Mouse (Mus musculus): ENCODE measurements at regions not wholly inside any gene's neighbourhood (a gene's known extent, or its start where the extent isn't known, plus 50 kb on each side); places are given as distances from the start of the nearest gene placed in this dataset.
"Not testable (repeated sequence)": the region's sequence is repeated elsewhere in the genome, so short reads cannot be mapped to it uniquely, and the experiment has no call there.

GRCm38 (mm10) chr15:3878429-3878828 is 100.9 kb downstream of the Fbxo4 start:
- in situ Hi-C loops (cut with MboI; ENCODE audit: low pct_ligation_motif_present, low pct_unique_long_range_greater_than_20kb, low sequenced_read_pairs) (no loop called here), dilution Hi-C loops (cut with MboI; ENCODE audit: extremely low pct_ligation_motif_present, extremely low pct_unique_long_range_greater_than_20kb, low sequenced_read_pairs) (no loop called here)
- Histone ChIP-seq H3K27me3 (replicated peaks) (no peaks in the 10 kb centered on the region), H3K9me3 (replicated peaks; ENCODE audit: low read length) (no peaks in the 10 kb centered on the region), H3K27ac (ENCODE audit: insufficient read depth, low read depth) (no peak overlapping the region), H3K4me2 (ENCODE audit: insufficient read depth, low read depth, poor library complexity, severe bottlenecking) (no peak overlapping the region), H3K4me3 (replicated peaks in 1 of 3; ENCODE audit: low read depth in 2 of 3, low read length in 2 of 3, poor library complexity in 1 of 3) (no peak overlapping the region), H3K4me1 (ENCODE audit: control insufficient read depth in 1 of 2, insufficient read depth in 2 of 2) (no peaks in the 10 kb centered on the region), H3K79me2 (replicated peaks; ENCODE audit: control insufficient read depth, extremely low read depth, insufficient read depth, poor library complexity, severe bottlenecking) (no peaks in the 10 kb centered on the region), H3K9ac (ENCODE audit: insufficient read depth, low read depth) (no peak overlapping the region), H3K36me3 (replicated peaks in 1 of 2; ENCODE audit: control insufficient read depth in 1 of 2, insufficient read depth in 1 of 2, low read length in 1 of 2) (no peaks in the 10 kb centered on the region)
- TF ChIP-seq CHD2 (IDR thresholded peaks at IDR 0.05; ENCODE audit: low read length) (no peak), MEF2A (IDR thresholded peaks at IDR 0.05; ENCODE audit: borderline replicate concordance, low read depth, low read length) (no peak), NELFE (IDR thresholded peaks at IDR 0.05; ENCODE audit: low read depth, low read length) (no peak), MAX (IDR thresholded peaks at IDR 0.05; ENCODE audit: low read length) (no peak), POLR2AphosphoS2 (IDR thresholded peaks at IDR 0.05; ENCODE audit: low read depth, low read length) (no peak), E2F4 (IDR thresholded peaks at IDR 0.05; ENCODE audit: insufficient replicate concordance, low read depth, low read length) (no peak), HCFC1 (IDR thresholded peaks at IDR 0.05; ENCODE audit: low read depth, low read length) (no peak), ZMIZ1 (IDR thresholded peaks at IDR 0.05; ENCODE audit: low read depth, low read length) (no peak), MAZ (IDR thresholded peaks at IDR 0.05; ENCODE audit: low read depth, low read length) (no peak), BHLHE40 (IDR thresholded peaks at IDR 0.05; ENCODE audit: low read depth, low read length) (no peak), MAFK (IDR thresholded peaks at IDR 0.05; ENCODE audit: insufficient replicate concordance, low read length) (no peak), ELF1 (IDR thresholded peaks at IDR 0.05; ENCODE audit: low read depth, low read length) (no peak), POLR2A (IDR thresholded peaks at IDR 0.05; ENCODE audit: low read depth, low read length) (no peak), EP300 (IDR thresholded peaks at IDR 0.05; ENCODE audit: low read length) (no peak), JUN (IDR thresholded peaks at IDR 0.05; ENCODE audit: insufficient read depth, low read depth, low read length) (no peak)
- DNase-seq (ENCODE audit: extremely low read depth): no peak

GRCm38 (mm10) chr15:3877506-3877905 is 101.9 kb downstream of the Fbxo4 start:
- Histone ChIP-seq H3K9me3 (replicated peaks; ENCODE audit: low read length) (no peaks in the 10 kb centered on the region), H3K27ac (ENCODE audit: insufficient read depth, low read depth) (no peak overlapping the region), H3K79me2 (replicated peaks; ENCODE audit: control insufficient read depth, extremely low read depth, insufficient read depth, poor library complexity, severe bottlenecking) (no peaks in the 10 kb centered on the region), H3K4me1 (ENCODE audit: control insufficient read depth in 1 of 2, insufficient read depth in 2 of 2) (no peaks in the 10 kb centered on the region), H3K4me3 (replicated peaks in 1 of 3; ENCODE audit: low read depth in 2 of 3, low read length in 2 of 3, poor library complexity in 1 of 3) (no peak overlapping the region), H3K4me2 (ENCODE audit: insufficient read depth, low read depth, poor library complexity, severe bottlenecking) (no peak overlapping the region), H3K9ac (ENCODE audit: insufficient read depth, low read depth) (no peak overlapping the region), H3K36me3 (replicated peaks in 1 of 2; ENCODE audit: control insufficient read depth in 1 of 2, insufficient read depth in 1 of 2, low read length in 1 of 2) (no peaks in the 10 kb centered on the region), H3K27me3 (replicated peaks) (no peaks in the 10 kb centered on the region)
- DNase-seq (ENCODE audit: extremely low read depth): no peak
- in situ Hi-C loops (cut with MboI; ENCODE audit: low pct_ligation_motif_present, low pct_unique_long_range_greater_than_20kb, low sequenced_read_pairs) (no loop called here), dilution Hi-C loops (cut with MboI; ENCODE audit: extremely low pct_ligation_motif_present, extremely low pct_unique_long_range_greater_than_20kb, low sequenced_read_pairs) (no loop called here)
- no peak for TF ChIP-seq ZKSCAN1 (IDR thresholded peaks at IDR 0.05; ENCODE audit: borderline replicate concordance, low read depth, low read length)
- no peak for TF ChIP-seq ELF1 (IDR thresholded peaks at IDR 0.05; ENCODE audit: low read depth, low read length)
- TF ChIP-seq CTCF (conservative IDR thresholded peaks at IDR 0.05 in 1 of 2, IDR thresholded peaks at IDR 0.05 in 1 of 2; ENCODE audit: low read depth in 2 of 2, low read length in 2 of 2): no peak
- no peak for TF ChIP-seq TCF12 (IDR thresholded peaks at IDR 0.05; ENCODE audit: low read depth, low read length)
- no peak for TF ChIP-seq GABPA (IDR thresholded peaks at IDR 0.05; ENCODE audit: insufficient replicate concordance, low read depth, low read length)
- TF ChIP-seq HCFC1 (IDR thresholded peaks at IDR 0.05; ENCODE audit: low read depth, low read length): no peak
- TF ChIP-seq RCOR1 (conservative IDR thresholded peaks at IDR 0.05; ENCODE audit: low read depth, low read length): no peak
- no peak for TF ChIP-seq TBP (conservative IDR thresholded peaks at IDR 0.05; ENCODE audit: low read depth, low read length)
- no peak for TF ChIP-seq JUN (IDR thresholded peaks at IDR 0.05; ENCODE audit: insufficient read depth, low read depth, low read length)
- TF ChIP-seq CHD2 (IDR thresholded peaks at IDR 0.05; ENCODE audit: low read length): no peak
- no peak for TF ChIP-seq MXI1 (IDR thresholded peaks at IDR 0.05; ENCODE audit: low read depth, low read length)
- TF ChIP-seq NELFE (IDR thresholded peaks at IDR 0.05; ENCODE audit: low read depth, low read length): no peak
- no peak for TF ChIP-seq UBTF (IDR thresholded peaks at IDR 0.05; ENCODE audit: low read depth, low read length)
- no peak for TF ChIP-seq ETS1 (conservative IDR thresholded peaks at IDR 0.05; ENCODE audit: low read depth, low read length)

GRCm38 (mm10) chr15:3875210-3875861 is 104.0 kb downstream of the Fbxo4 start:
- in situ Hi-C loops (cut with MboI; ENCODE audit: low pct_ligation_motif_present, low pct_unique_long_range_greater_than_20kb, low sequenced_read_pairs); dilution Hi-C loops (cut with MboI; ENCODE audit: extremely low pct_ligation_motif_present, extremely low pct_unique_long_range_greater_than_20kb, low sequenced_read_pairs); H3K4me1 ChIP-seq (ENCODE audit: control insufficient read depth in 1 of 2, insufficient read depth in 2 of 2); H3K27ac ChIP-seq (ENCODE audit: insufficient read depth, low read depth); H3K4me2 ChIP-seq (ENCODE audit: insufficient read depth, low read depth, poor library complexity, severe bottlenecking); H3K4me3 ChIP-seq (replicated peaks in 1 of 3; ENCODE audit: low read depth in 2 of 3, low read length in 2 of 3, poor library complexity in 1 of 3); H3K79me2 ChIP-seq (replicated peaks; ENCODE audit: control insufficient read depth, extremely low read depth, insufficient read depth, poor library complexity, severe bottlenecking); H3K36me3 ChIP-seq (replicated peaks in 1 of 2; ENCODE audit: control insufficient read depth in 1 of 2, insufficient read depth in 1 of 2, low read length in 1 of 2); DNase-seq (ENCODE audit: extremely low read depth); H3K27me3 ChIP-seq (replicated peaks); H3K9ac ChIP-seq (ENCODE audit: insufficient read depth, low read depth); H3K9me3 ChIP-seq (replicated peaks; ENCODE audit: low read length): not testable (repeated sequence)
